In the genomic region with DNA sequence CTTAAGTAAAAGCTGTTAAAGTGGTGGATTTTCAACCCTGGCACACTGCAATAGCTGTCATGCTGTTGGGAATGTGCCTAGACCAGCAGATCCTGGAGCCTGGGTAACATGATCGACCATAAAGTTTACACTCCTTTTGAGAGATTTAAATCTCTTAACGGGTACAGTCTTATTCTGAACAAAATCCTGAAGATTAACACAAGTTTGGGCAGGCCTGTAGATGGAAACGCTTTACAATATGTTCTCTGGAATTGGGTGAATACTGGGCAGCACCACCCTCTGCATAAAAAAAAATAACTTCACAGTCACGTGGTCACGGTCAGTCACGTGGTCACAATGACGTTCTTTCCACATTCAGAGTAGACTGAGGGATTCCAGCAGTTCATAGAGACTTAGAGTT, we compare ENCODE assay signal across 19 mouse cellular contexts. TPM values are rescaled to one million over a fixed set of nuclear protein-coding genes. Genes with fewer than 3 reads are reported as not detected.
A peak's percentile ranks its signal among the peaks of the same experiment; 100 is the strongest.
DNase-seq lines count a peak whose midpoint lies in the region; ATAC-seq and TF ChIP-seq lines count a peak whose summit lies in the region.
"Had no signal": no experiment of that assay in that cellular context is flagged by ENCODE, and none has a peak within 500 bp of the region (broad histone marks: within the 10 kb centered on the region; RNA-seq: fewer than 3 reads in every experiment).

No protein-coding gene starts in this region.

- peaks cover 26% of the 10 kb centered on the region for H3K4me1 ChIP-seq in limb, embryonic 13.5 days
- H3K4me1 ChIP-seq: kidney, embryonic 15.5 days had no signal

- no peak for TF ChIP-seq CTCF in C2C12 (IDR thresholded peaks at IDR 0.05; ENCODE audit: control insufficient read depth, insufficient read depth, insufficient read length)

- WGBS in limb, embryonic 13.5 days, result 43% methylated on average over 7 of the region's 7 CpGs

- H3K27ac ChIP-seq in limb, embryonic 13.5 days, result peak overlapping the region; percentile 67; the same call in 1 of the 2 replicates
- H3K27ac ChIP-seq: hindbrain, embryonic 15.5 days; kidney, embryonic 15.5 days; macrophage; midbrain, embryonic 12.5 days; neural tube, embryonic 15.5 days had no signal

- peaks cover 15% of the 10 kb centered on the region for H3K36me3 ChIP-seq in C2C12 (ENCODE audit: control insufficient read depth, insufficient read depth)
- H3K36me3 ChIP-seq in limb, embryonic 13.5 days, result peaks cover 54% of the 10 kb centered on the region
- H3K36me3 ChIP-seq: hindbrain, embryonic 15.5 days; neural tube, embryonic 15.5 days had no signal

- 0 out of 2 replicates have a peak overlapping the region, but pooled peaks have one; percentile 16 for H3K4me2 ChIP-seq in limb, embryonic 13.5 days (replicated peaks)
- H3K4me2 ChIP-seq: heart, embryonic 12.5 days; hindbrain, embryonic 15.5 days; kidney, embryonic 15.5 days; midbrain, embryonic 12.5 days; neural tube, embryonic 15.5 days had no signal

- intact Hi-C loops in heart, postnatal 36 days (cut with DNase I), result no loop called here

- H3K79me2 ChIP-seq in C2C12 (ENCODE audit: control insufficient read depth, insufficient read depth), result no peaks in the 10 kb centered on the region

- peak; percentile 84 for ATAC-seq in limb, embryonic 13.5 days (ENCODE audit: low FRiP score, low read depth)
- no peak for ATAC-seq in monocyte, adult 5-6 weeks (replicated peaks; ENCODE audit: insufficient number of reproducible peaks, low FRiP score, low TSS enrichment, poor library complexity, severe bottlenecking)
- ATAC-seq: intestine, embryonic 16.5 days had no signal

- H3K27me3 ChIP-seq in C2C12 (ENCODE audit: control insufficient read depth, insufficient read depth, insufficient read length), result no peaks in the 10 kb centered on the region
- no peaks in the 10 kb centered on the region for H3K27me3 ChIP-seq in limb, embryonic 13.5 days
- H3K27me3 ChIP-seq: heart, embryonic 12.5 days; hindbrain, embryonic 15.5 days; kidney, embryonic 15.5 days; midbrain, embryonic 12.5 days; neural tube, embryonic 15.5 days had no signal

- H3K9ac ChIP-seq in limb, embryonic 13.5 days, result no peak overlapping the region
- H3K9ac ChIP-seq: heart, embryonic 12.5 days; hindbrain, embryonic 15.5 days; kidney, embryonic 15.5 days; midbrain, embryonic 12.5 days; neural tube, embryonic 15.5 days had no signal

- H3K4me3 ChIP-seq in C2C12 (ENCODE audit: insufficient read depth, poor library complexity, severe bottlenecking), result no peak overlapping the region
- no peak overlapping the region for H3K4me3 ChIP-seq in limb, embryonic 13.5 days
- H3K4me3 ChIP-seq: heart, embryonic 12.5 days; hindbrain, embryonic 15.5 days; kidney, embryonic 15.5 days; midbrain, embryonic 12.5 days; neural tube, embryonic 15.5 days had no signal

- H3K79me3 ChIP-seq in C2C12 (ENCODE audit: low read depth), result no peaks in the 10 kb centered on the region

- peak; percentile 49 for DNase-seq in heart, adult 11 months
- no peak for DNase-seq in heart, postnatal 36 days
- DNase-seq in adipocyte (ENCODE audit: low spot score), result peak; percentile 79
- DNase-seq in kidney, postnatal 4 days, result no peak
- DNase-seq in yolk sac, embryonic 10.5 days (ENCODE audit: low spot score), result no peak
- DNase-seq: adrenal gland, adult 8-10 months; cerebellum, adult 8-10 months; lung, adult 2 months; thymus, adult 18-20 months had no signal

- no peak overlapping the region for H3ac ChIP-seq in C2C12 (ENCODE audit: control insufficient read depth, insufficient read length, low read depth)

- no peaks in the 10 kb centered on the region for H3K9me3 ChIP-seq in limb, embryonic 13.5 days
- H3K9me3 ChIP-seq: heart, embryonic 12.5 days; hindbrain, embryonic 15.5 days; kidney, embryonic 15.5 days; midbrain, embryonic 12.5 days; neural tube, embryonic 15.5 days had no signal

TF ChIP-seq in C2C12, 6 proteins besides CTCF, POLR2A, EP300 and RAD21:
- TF ChIP-seq USF1 (IDR thresholded peaks at IDR 0.05; ENCODE audit: low read depth), result peak; percentile 78
- no peak for TF ChIP-seq FOSL1 (IDR thresholded peaks at IDR 0.05; ENCODE audit: insufficient read depth, low read length, poor library complexity, severe bottlenecking)

RNA-seq across cellular contexts. Expression of gene Vcam1, which starts 10.3 kb away (rescaled TPM):
- total RNA-seq in heart, postnatal 36 days (2021), result 10 to 100 TPM; 15.0 to 15.6 TPM
- polyA plus RNA-seq in C2C12 (2012; fragmentation: generic; extraction: Trizol), result 11.5 TPM
- 129 and 135 TPM in 2 replicates for polyA plus RNA-seq in limb, embryonic 13.5 days (2015; fragmentation: Nextera tagmentation; extraction: Ambion mirVana)
- not detected in 3 replicates for total RNA-seq in monocyte, adult 5-6 weeks (2017)

Comparison
In these comparisons a context has a peak if more than half of its experiments do, and no peak if none do; other contexts are left out.
1. DNase-seq: peak in heart, adult 11 months (single experiment) and adipocyte (single experiment); none in heart, postnatal 36 days (0 of 2), kidney, postnatal 4 days (0 of 2) and yolk sac, embryonic 10.5 days (single experiment).
2. RNA of gene Vcam1, which starts 10.3 kb away (total RNA-seq): 15.0 to 15.6 TPM in heart, postnatal 36 days; not detected in monocyte, adult 5-6 weeks; every median in the first group is over 10 times any median in the second.